Mouse (Mus musculus): ENCODE results near the gene Hoxb3. TPM values are rescaled to one million over a fixed set of nuclear protein-coding genes. Genes with fewer than 3 reads are reported as not detected.
A peak's percentile ranks its signal among the peaks of the same experiment; 100 is the strongest.

The Hoxb3 gene
- total and polyA plus RNA-seq, 2 experiments from 2014 or later: 0.08 to 0.15 TPM

GRCm38 (mm10) chr11:96282795-96283430 lies 40.2 kb upstream of the Hoxb3 start:
- ATAC-seq (ENCODE audit: insufficient read depth, low read depth): no peak

DNA sequence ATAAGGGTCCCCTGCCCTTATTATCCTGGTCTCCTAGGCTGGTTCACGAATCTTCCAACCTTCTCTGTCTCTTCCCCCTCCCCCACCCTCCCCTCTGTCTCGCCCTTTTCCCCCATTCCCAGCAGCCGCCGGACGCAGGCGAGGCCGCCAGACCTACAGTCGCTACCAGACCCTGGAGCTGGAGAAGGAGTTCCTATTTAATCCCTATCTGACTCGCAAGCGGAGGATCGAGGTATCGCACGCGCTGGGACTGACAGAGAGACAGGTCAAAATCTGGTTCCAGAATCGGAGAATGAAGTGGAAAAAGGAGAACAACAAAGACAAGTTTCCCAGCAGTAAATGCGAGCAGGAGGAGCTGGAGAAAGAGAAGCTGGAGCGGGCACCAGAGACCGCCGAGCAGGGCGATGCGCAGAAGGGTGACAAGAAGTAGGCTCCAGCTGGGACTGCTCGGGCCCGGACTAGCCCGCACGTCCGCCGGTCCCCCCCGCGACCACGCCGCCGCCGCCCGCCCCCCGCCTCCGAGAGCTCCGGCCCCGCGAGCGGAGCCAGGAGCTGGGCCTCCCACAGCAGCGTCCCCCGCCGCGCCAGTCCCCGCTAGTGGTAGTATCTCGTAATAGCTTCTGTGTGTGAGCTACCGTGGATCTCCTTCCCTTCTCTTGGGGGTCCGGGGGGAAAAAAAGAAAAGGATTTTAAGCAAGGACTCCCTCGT lies 38.9 kb upstream of the Hoxb3 start:
- no peaks in the 10 kb centered on the region for H3K4me1 ChIP-seq (ENCODE audit: control insufficient read depth, insufficient read depth)
- DNase-seq (ENCODE audit: low spot score): peak; percentile 52
- no peaks in the 10 kb centered on the region for H3K36me3 ChIP-seq (replicated peaks; ENCODE audit: control insufficient read depth, insufficient read depth, low read length)
- 0 out of 2 replicates have a peak, but pooled peaks have one; percentile 43 for ATAC-seq (ENCODE audit: insufficient read depth, low read depth)
- no peak overlapping the region for H3K9ac ChIP-seq (replicated peaks; ENCODE audit: low read depth, low read length)
- H3K27ac ChIP-seq (ENCODE audit: low read depth): no peak overlapping the region
- no peaks in the 10 kb centered on the region for H3K9me3 ChIP-seq (replicated peaks; ENCODE audit: control insufficient read depth, low read length)
- TF ChIP-seq CTCF (IDR thresholded peaks at IDR 0.05; ENCODE audit: low read depth): no peak
- TF ChIP-seq EP300 (IDR thresholded peaks at IDR 0.05; ENCODE audit: low read depth): no peak
- peaks cover 100% of the 10 kb centered on the region for H3K27me3 ChIP-seq (ENCODE audit: control insufficient read depth, insufficient read depth, low read length)
- peak overlapping the region; percentile 62 for H3K4me2 ChIP-seq (ENCODE audit: low read depth, low read length)
- peak overlapping the region; percentile 38 for H3K4me3 ChIP-seq (ENCODE audit: low read depth, low read length)
- 1% methylated on average over 45 of the region's 49 CpGs for WGBS

More at GRCm38 (mm10) chr11:96282795-96283430, 40.2 kb upstream of the Hoxb3 start:
- WGBS: 1% methylated on average over 49 of the region's 49 CpGs
- Histone ChIP-seq H3K4me1 (ENCODE audit: control insufficient read depth, insufficient read depth) (no peaks in the 10 kb centered on the region), H3K4me2 (ENCODE audit: low read depth, low read length) (0 out of 2 replicates have a peak overlapping the region, but pooled peaks have one; percentile 14), H3K9me3 (replicated peaks; ENCODE audit: control insufficient read depth, low read length) (no peaks in the 10 kb centered on the region), H3K9ac (replicated peaks; ENCODE audit: low read depth, low read length) (no peak overlapping the region), H3K27me3 (ENCODE audit: control insufficient read depth, insufficient read depth, low read length) (peaks cover 100% of the 10 kb centered on the region), H3K36me3 (replicated peaks; ENCODE audit: control insufficient read depth, insufficient read depth, low read length) (no peaks in the 10 kb centered on the region), H3K4me3 (ENCODE audit: low read depth, low read length) (peak overlapping the region; percentile 9), H3K27ac (ENCODE audit: low read depth) (no peak overlapping the region)
- TF ChIP-seq EP300 (IDR thresholded peaks at IDR 0.05; ENCODE audit: low read depth) (no peak), CTCF (IDR thresholded peaks at IDR 0.05; ENCODE audit: low read depth) (no peak)
- no peak for DNase-seq (ENCODE audit: low spot score)

DNA sequence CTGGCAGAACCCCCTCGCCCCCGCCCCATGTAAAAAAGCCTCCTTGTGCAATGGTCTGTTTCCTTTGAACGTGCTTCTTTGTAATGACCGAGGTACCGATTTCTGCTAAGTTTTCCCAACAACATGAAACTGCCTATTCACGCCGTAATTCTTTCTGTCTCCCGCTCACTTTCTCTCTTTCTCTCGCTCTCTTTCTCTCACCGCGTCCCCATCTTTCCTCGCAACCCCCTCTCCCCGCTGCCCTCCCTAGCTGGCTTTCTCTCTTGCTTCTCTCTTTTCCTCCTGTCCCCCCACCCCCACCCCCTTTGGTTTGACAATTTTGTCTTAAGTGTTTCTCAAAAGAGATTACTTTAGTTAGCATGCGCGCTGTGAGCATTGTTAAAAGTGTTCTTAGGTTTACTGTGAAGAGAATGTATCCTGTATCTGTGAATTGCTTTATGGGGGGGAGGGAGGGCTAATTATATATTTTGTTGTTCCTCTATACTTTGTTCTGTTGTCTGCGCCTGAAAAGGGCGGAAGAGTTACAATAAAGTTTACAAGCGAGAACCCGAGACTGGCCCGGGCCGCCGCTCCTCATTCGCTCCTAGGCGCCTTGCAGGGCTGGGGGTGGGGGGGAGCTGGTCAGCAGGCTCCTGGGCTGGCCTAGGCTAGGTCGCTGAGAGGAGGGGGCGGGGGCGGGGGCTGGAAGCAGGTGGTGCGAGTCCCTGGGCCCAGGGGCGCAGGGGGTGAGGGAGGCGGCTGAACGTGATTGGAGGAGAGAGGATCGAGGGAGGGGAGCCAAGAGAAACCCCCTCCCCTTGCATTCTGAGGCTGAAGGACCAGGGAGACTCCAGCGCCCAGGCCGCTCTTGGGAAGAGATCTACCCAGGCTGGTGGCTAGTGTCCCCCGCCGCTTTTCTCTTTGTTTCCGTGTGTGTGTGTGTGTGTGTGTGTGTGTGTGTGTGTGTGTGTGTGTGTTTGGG lies 38.1 kb upstream of the Hoxb3 start:
- Histone ChIP-seq H3K4me2 (ENCODE audit: low read depth, low read length) (peak overlapping the region; percentile 62), H3K27me3 (ENCODE audit: control insufficient read depth, insufficient read depth, low read length) (peaks cover 100% of the 10 kb centered on the region), H3K4me1 (ENCODE audit: control insufficient read depth, insufficient read depth) (no peaks in the 10 kb centered on the region), H3K27ac (ENCODE audit: low read depth) (no peak overlapping the region), H3K9me3 (replicated peaks; ENCODE audit: control insufficient read depth, low read length) (no peaks in the 10 kb centered on the region), H3K4me3 (ENCODE audit: low read depth, low read length) (peak overlapping the region; percentile 38), H3K36me3 (replicated peaks; ENCODE audit: control insufficient read depth, insufficient read depth, low read length) (no peaks in the 10 kb centered on the region), H3K9ac (replicated peaks; ENCODE audit: low read depth, low read length) (no peak overlapping the region)
- no peak for TF ChIP-seq CTCF (IDR thresholded peaks at IDR 0.05; ENCODE audit: low read depth)
- no peak for TF ChIP-seq EP300 (IDR thresholded peaks at IDR 0.05; ENCODE audit: low read depth)
- ATAC-seq (ENCODE audit: insufficient read depth, low read depth) (no peak), DNase-seq (ENCODE audit: low spot score) (no peak)
- 3% methylated on average over 34 of the region's 37 CpGs for WGBS

- peak within 1 kb of the TSS; percentile 44 for H3K4me2 ChIP-seq (ENCODE audit: low read depth, low read length)
- H3K9me3 ChIP-seq (replicated peaks; ENCODE audit: control insufficient read depth, low read length): no peaks in the 10 kb centered on the region
- H3K4me3 ChIP-seq (ENCODE audit: low read depth, low read length): peak within 1 kb of the TSS; percentile 35
- no peaks in the 10 kb centered on the region for H3K4me1 ChIP-seq (ENCODE audit: control insufficient read depth, insufficient read depth)
- H3K27me3 ChIP-seq (ENCODE audit: control insufficient read depth, insufficient read depth, low read length): peaks cover 100% of the 10 kb centered on the region
- ATAC-seq (ENCODE audit: insufficient read depth, low read depth) (no peak), DNase-seq (ENCODE audit: low spot score) (no peak)
- H3K9ac ChIP-seq (replicated peaks; ENCODE audit: low read depth, low read length): no peak within 1 kb of the TSS
- no peak within 1 kb of the TSS for H3K27ac ChIP-seq (ENCODE audit: low read depth)
- WGBS: 3% methylated on average over 43 of the region's 43 CpGs
- TF ChIP-seq EP300 (IDR thresholded peaks at IDR 0.05; ENCODE audit: low read depth) (no peak), CTCF (IDR thresholded peaks at IDR 0.05; ENCODE audit: low read depth) (no peak)
- no peaks in the 10 kb centered on the region for H3K36me3 ChIP-seq (replicated peaks; ENCODE audit: control insufficient read depth, insufficient read depth, low read length)
These were observed 37.1 kb upstream of the Hoxb3 start, which contains the start of gene Hoxb7 for GRCm38 (mm10) chr11:96285771-96286738. Hoxb7 (plus strand) TSS chr11:96286623.
